Mouse (Mus musculus) embryonic facial prominence, embryonic 11.5 days (tissue): ENCODE results near the gene Tmem43. TPM values are rescaled to one million over a fixed set of nuclear protein-coding genes. Genes with fewer than 3 reads are reported as not detected.

Experiments used
- ATAC-seq: fragments of 200-750 bp; cut with Nextera tagmentation; replicated peaks from 2 replicates; pipeline ENCODE4 v1.8.0; 2017; ENCODE audit warnings: low read depth; ENCODE audit not compliant: insufficient number of reproducible peaks, low FRiP score, low TSS enrichment
- DNase-seq: peaks from one replicate; pipeline ENCODE4 v3.0.0-alpha.2; 2015; ENCODE audit warnings: low spot score
- H3K27ac ChIP-seq: fragments of 300-500 bp; sonication (generic); replicated peaks from 2 replicates; pipeline ENCODE4 v1.5.1; 2014; ENCODE audit warnings: mild to moderate bottlenecking, low read depth, low read length, control low read depth
- H3K27me3 ChIP-seq: fragments of 300-500 bp; sonication (generic); 2 replicates; pipeline ENCODE4 v1.6.1; 2014; ENCODE audit warnings: mild to moderate bottlenecking, low read length, moderate library complexity, mixed read lengths; ENCODE audit not compliant: control insufficient read depth, insufficient read depth
- H3K36me3 ChIP-seq: fragments of 300-500 bp; sonication (generic); replicated peaks from 2 replicates; pipeline ENCODE4 v1.6.1; 2014; ENCODE audit warnings: low read depth, mild to moderate bottlenecking, low read length, moderate library complexity, mixed read lengths; ENCODE audit not compliant: control insufficient read depth, insufficient read depth
- H3K4me1 ChIP-seq: fragments of 300-500 bp; sonication (generic); 2 replicates; pipeline ENCODE4 v1.6.1; 2014; ENCODE audit warnings: low read length, mixed read lengths; ENCODE audit not compliant: control insufficient read depth, insufficient read depth
- H3K4me2 ChIP-seq: fragments of 300-500 bp; sonication (generic); 2 replicates; pipeline ENCODE4 v1.6.1; 2014; ENCODE audit warnings: low read depth, mild to moderate bottlenecking, control low read depth, low read length, moderate library complexity
- H3K4me3 ChIP-seq: fragments of 300-500 bp; sonication (generic); 2 replicates; pipeline ENCODE4 v1.5.1; 2014; ENCODE audit warnings: low read depth, low read length, control low read depth
- H3K9ac ChIP-seq: fragments of 300-500 bp; sonication (generic); replicated peaks from 2 replicates; pipeline ENCODE4 v1.6.1; 2014; ENCODE audit warnings: mild to moderate bottlenecking, control low read depth, low read length
- H3K9me3 ChIP-seq: fragments of 300-500 bp; sonication (generic); replicated peaks from 2 replicates; pipeline ENCODE4 v1.6.1; 2016; ENCODE audit warnings: mild to moderate bottlenecking, low read length, inconsistent platforms, mixed read lengths; ENCODE audit not compliant: control insufficient read depth
- WGBS: fragments of 180-500 bp; shearing (Covaris S2); extraction: QIAGEN DNeasy Blood & Tissue Kit; methylation state at CpG from one replicate; pipeline ENCODE4 v1.1.7; 2014; 5-methylcytosine and 5-hydroxymethylcytosine counted together
- polyA plus RNA-seq: library from polyadenylated mRNA; unstranded; fragments of >200 nt; fragmentation: Nextera tagmentation; extraction: Ambion mirVana; gene quantifications from 2 replicates; pipeline ENCODE4 v1.2.1, GENCODE M21; 2014

The Tmem43 gene
- polyA plus RNA-seq, 1 experiment from 2014 or later = 63.8 TPM

GRCm38 (mm10) chr6:91494526-91494925, 21.0 kb downstream of the Tmem43 start:
- H3K4me3 ChIP-seq = no peak overlapping the region
- H3K27me3 ChIP-seq = no peaks in the 10 kb centered on the region
- DNase-seq (no peak), ATAC-seq (no peak)
- H3K36me3 ChIP-seq = peaks cover 3% of the 10 kb centered on the region
- H3K4me1 ChIP-seq = no peaks in the 10 kb centered on the region
- H3K4me2 ChIP-seq = no peak overlapping the region
- H3K27ac ChIP-seq = no peak overlapping the region
- WGBS = 85% methylated on average over 8 of the region's 8 CpGs
- no peak overlapping the region for H3K9ac ChIP-seq
- no peaks in the 10 kb centered on the region for H3K9me3 ChIP-seq

GRCm38 (mm10) chr6:91503302-91503701, 29.8 kb downstream of the Tmem43 start:
- no peak for ATAC-seq
- WGBS = 91% methylated on average over 1 of the region's 1 CpGs

GRCm38 (mm10) chr6:91506036-91506435, 32.5 kb downstream of the Tmem43 start:
- H3K9ac ChIP-seq = no peak overlapping the region
- no peak overlapping the region for H3K4me3 ChIP-seq
- no peak overlapping the region for H3K4me2 ChIP-seq
- no peaks in the 10 kb centered on the region for H3K4me1 ChIP-seq
- no peak overlapping the region for H3K27ac ChIP-seq
- H3K27me3 ChIP-seq = no peaks in the 10 kb centered on the region
- DNase-seq (no peak), ATAC-seq (no peak)
- 94% methylated on average over 5 of the region's 5 CpGs for WGBS
- peaks cover 13% of the 10 kb centered on the region for H3K36me3 ChIP-seq
- H3K9me3 ChIP-seq = no peaks in the 10 kb centered on the region

More at GRCm38 (mm10) chr6:91503302-91503701, 29.8 kb downstream of the Tmem43 start:
- Histone ChIP-seq H3K36me3 (peaks cover 25% of the 10 kb centered on the region), H3K27ac (no peak overlapping the region), H3K4me3 (no peak overlapping the region), H3K27me3 (no peaks in the 10 kb centered on the region), H3K9ac (no peak overlapping the region), H3K9me3 (no peaks in the 10 kb centered on the region), H3K4me1 (no peaks in the 10 kb centered on the region), H3K4me2 (no peak overlapping the region)
- DNase-seq = no peak

- Histone ChIP-seq H3K9ac (no peak overlapping the region), H3K4me3 (no peak overlapping the region), H3K27me3 (no peaks in the 10 kb centered on the region), H3K4me1 (no peaks in the 10 kb centered on the region), H3K36me3 (peaks cover 13% of the 10 kb centered on the region), H3K9me3 (no peaks in the 10 kb centered on the region), H3K4me2 (no peak overlapping the region), H3K27ac (no peak overlapping the region)
- DNase-seq (peak; percentile 5), ATAC-seq (no peak)
- WGBS = 65% methylated on average over 3 of the region's 3 CpGs
These were observed 34.5 kb downstream of the Tmem43 start for GRCm38 (mm10) chr6:91508041-91508440.

- H3K27me3 ChIP-seq = no peaks in the 10 kb centered on the region
- ATAC-seq = no peak
- WGBS = 39% methylated on average over 7 of the region's 7 CpGs
These were observed 35.8 kb downstream of the Tmem43 start for GRCm38 (mm10) chr6:91509326-91509725.

GRCm38 (mm10) chr6:91510211-91510610, 36.7 kb downstream of the Tmem43 start:
- H3K4me3 ChIP-seq = no peak overlapping the region
- no peaks in the 10 kb centered on the region for H3K9me3 ChIP-seq
- H3K27me3 ChIP-seq = no peaks in the 10 kb centered on the region
- WGBS = 83% methylated on average over 10 of the region's 10 CpGs
- no peak overlapping the region for H3K9ac ChIP-seq
- no peak overlapping the region for H3K27ac ChIP-seq
- no peaks in the 10 kb centered on the region for H3K4me1 ChIP-seq
- ATAC-seq (no peak), DNase-seq (no peak)
- H3K36me3 ChIP-seq = no peaks in the 10 kb centered on the region; the same call in none of the 2 replicates
- no peak overlapping the region for H3K4me2 ChIP-seq

More at GRCm38 (mm10) chr6:91509326-91509725, 35.8 kb downstream of the Tmem43 start:
- Histone ChIP-seq H3K4me1 (no peaks in the 10 kb centered on the region), H3K9ac (no peak overlapping the region), H3K4me2 (no peak overlapping the region), H3K4me3 (no peak overlapping the region), H3K36me3 (peaks cover 6% of the 10 kb centered on the region), H3K27ac (no peak overlapping the region), H3K9me3 (no peaks in the 10 kb centered on the region)
- peak; percentile 60 for DNase-seq

GRCm38 (mm10) chr6:91514135-91514534, 40.6 kb downstream of the Tmem43 start:
- H3K4me1 ChIP-seq = no peaks in the 10 kb centered on the region
- no peak overlapping the region for H3K9ac ChIP-seq
- DNase-seq (no peak), ATAC-seq (no peak)
- H3K4me2 ChIP-seq = no peak overlapping the region
- no peak overlapping the region for H3K4me3 ChIP-seq
- H3K27me3 ChIP-seq = no peaks in the 10 kb centered on the region
- H3K36me3 ChIP-seq = no peaks in the 10 kb centered on the region; the same call in 1 of the 2 replicates
- H3K27ac ChIP-seq = no peak overlapping the region
- no peaks in the 10 kb centered on the region for H3K9me3 ChIP-seq

- H3K27ac ChIP-seq = no peak overlapping the region
- 31% methylated on average over 10 of the region's 10 CpGs for WGBS
- H3K27me3 ChIP-seq = no peaks in the 10 kb centered on the region
- H3K9me3 ChIP-seq = no peaks in the 10 kb centered on the region
- peaks cover 2% of the 10 kb centered on the region for H3K36me3 ChIP-seq
- peak overlapping the region; percentile 68 for H3K4me2 ChIP-seq
- H3K4me3 ChIP-seq = peak overlapping the region; percentile 80
- DNase-seq (peak; percentile 42), ATAC-seq (no peak)
- H3K4me1 ChIP-seq = no peaks in the 10 kb centered on the region
- H3K9ac ChIP-seq = peak overlapping the region; percentile 80
These were observed 41.3 kb downstream of the Tmem43 start for GRCm38 (mm10) chr6:91514737-91515362.
